Mouse (Mus musculus): Measurements from ENCODE around the gene Tsen54.

DNA sequence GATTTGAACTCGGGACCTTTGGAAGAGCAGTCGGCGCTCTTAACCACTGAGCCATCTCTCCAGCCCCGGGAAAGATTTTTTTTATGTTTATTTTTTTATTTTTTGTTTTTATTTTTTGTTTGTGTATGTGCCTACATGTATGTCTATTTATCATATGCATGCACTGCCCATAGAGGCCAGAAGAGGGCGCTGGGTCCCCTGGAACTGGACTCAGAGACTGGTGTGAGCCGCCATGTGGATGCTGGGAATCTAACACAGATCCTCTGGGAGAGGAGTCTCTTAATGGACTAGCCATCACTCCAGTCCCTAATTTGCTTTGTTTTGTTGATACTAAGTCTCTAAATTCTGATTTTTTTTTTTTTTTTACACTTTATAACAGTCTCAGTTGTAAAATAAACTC lies 26.5 kb downstream of the Tsen54 start:
- TF ChIP-seq TAL1 (IDR thresholded peaks at IDR 0.05; ENCODE audit: low read length) (no peak), GATA1 (IDR thresholded peaks at IDR 0.05; ENCODE audit: low read length) (no peak)

Data from erythroblast, embryonic 14.5 days (primary cell).